Mouse (Mus musculus) megakaryocyte, embryonic 14.5 days (primary cell): ENCODE measurements at regions not wholly inside any gene's neighbourhood (a gene's known extent, or its start where the extent isn't known, plus 50 kb on each side); places are given as distances from the start of the nearest gene placed in this dataset.
A peak's percentile ranks its signal among the peaks of the same experiment; 100 is the strongest.

Experiments
- H3K27me3 ChIP-seq: replicated peaks from 2 replicates; pipeline ENCODE3; 2012; ENCODE audit warnings: inconsistent platforms
- H3K36me3 ChIP-seq: replicated peaks from 2 replicates; pipeline ENCODE3; 2012; ENCODE audit warnings: low read length, inconsistent platforms, mixed read lengths
- H3K4me1 ChIP-seq: 2 replicates; pipeline ENCODE4 v1.6.1; 2012; ENCODE audit warnings: inconsistent platforms
- H3K4me3 ChIP-seq: replicated peaks from 2 replicates; pipeline ENCODE3; 2012; ENCODE audit warnings: moderate library complexity, mild to moderate bottlenecking, inconsistent platforms
- H3K9me3 ChIP-seq: 2 replicates; pipeline ENCODE4 v1.6.1; 2012; ENCODE audit warnings: inconsistent platforms
- FLI1 ChIP-seq: IDR thresholded peaks from 2 replicates; pipeline ENCODE4 v1.6.1; 2012; ENCODE audit warnings: low read length, inconsistent platforms, mixed read lengths
- GATA1 ChIP-seq: IDR thresholded peaks from 3 replicates; pipeline ENCODE4 v1.6.1; 2012; ENCODE audit warnings: mixed read lengths, low read length, inconsistent platforms, borderline replicate concordance

- Histone ChIP-seq H3K9me3 (0 out of 2 replicates have a peak, but pooled peaks cover 3% of the 10 kb centered on the region), H3K27me3 (no peaks in the 10 kb centered on the region), H3K36me3 (no peaks in the 10 kb centered on the region), H3K4me3 (no peak overlapping the region), H3K4me1 (0 out of 2 replicates have a peak, but pooled peaks cover 3% of the 10 kb centered on the region)
- no peak for TF ChIP-seq FLI1
- no peak for TF ChIP-seq GATA1
These were observed 272.4 kb upstream of the Usp25 start for GRCm38 (mm10) chr16:76741141-76741540.

- Histone ChIP-seq H3K4me3 (no peak overlapping the region), H3K9me3 (no peaks in the 10 kb centered on the region), H3K27me3 (no peaks in the 10 kb centered on the region), H3K4me1 (no peaks in the 10 kb centered on the region), H3K36me3 (no peaks in the 10 kb centered on the region)
- TF ChIP-seq FLI1, result no peak
- TF ChIP-seq GATA1, result no peak
These were observed 287.5 kb upstream of the Usp25 start for GRCm38 (mm10) chr16:76725991-76726390.

GRCm38 (mm10) chr16:76725271-76725670, 288.2 kb upstream of the Usp25 start:
- no peaks in the 10 kb centered on the region for H3K4me1 ChIP-seq
- TF ChIP-seq FLI1 (no peak), GATA1 (no peak)
- no peak overlapping the region for H3K4me3 ChIP-seq
- no peaks in the 10 kb centered on the region for H3K9me3 ChIP-seq
- no peaks in the 10 kb centered on the region for H3K36me3 ChIP-seq
- H3K27me3 ChIP-seq, result no peaks in the 10 kb centered on the region

DNA sequence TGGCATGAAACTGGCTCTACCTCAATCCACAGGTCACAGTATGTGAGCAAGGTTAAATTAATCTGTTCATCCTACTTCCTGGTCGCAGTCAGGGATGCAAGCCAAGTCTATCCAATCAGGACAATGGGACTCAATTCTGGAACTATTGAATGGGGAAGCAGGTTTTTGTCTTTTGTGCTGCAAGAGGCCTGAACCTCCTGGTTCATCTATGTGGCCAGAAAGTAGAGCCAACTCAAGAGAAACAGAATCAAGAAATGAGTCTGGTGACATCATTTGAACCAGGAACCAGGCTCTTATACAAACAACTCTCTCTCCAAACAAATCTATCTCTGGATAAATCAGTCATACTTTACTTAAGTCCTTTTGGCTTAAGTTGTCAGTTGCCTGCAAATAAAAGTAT, 294.7 kb upstream of the Usp25 start:
- H3K9me3 ChIP-seq, result no peaks in the 10 kb centered on the region
- TF ChIP-seq GATA1 (no peak), FLI1 (no peak)
- H3K27me3 ChIP-seq, result no peaks in the 10 kb centered on the region
- H3K4me3 ChIP-seq, result no peak overlapping the region
- no peaks in the 10 kb centered on the region for H3K36me3 ChIP-seq
- no peaks in the 10 kb centered on the region for H3K4me1 ChIP-seq

GRCm38 (mm10) chr16:76718147-76718546, 295.4 kb upstream of the Usp25 start:
- H3K4me3 ChIP-seq, result no peak overlapping the region
- no peaks in the 10 kb centered on the region for H3K4me1 ChIP-seq
- H3K36me3 ChIP-seq, result no peaks in the 10 kb centered on the region
- no peaks in the 10 kb centered on the region for H3K27me3 ChIP-seq
- no peaks in the 10 kb centered on the region for H3K9me3 ChIP-seq
- TF ChIP-seq GATA1 (no peak), FLI1 (no peak)

DNA sequence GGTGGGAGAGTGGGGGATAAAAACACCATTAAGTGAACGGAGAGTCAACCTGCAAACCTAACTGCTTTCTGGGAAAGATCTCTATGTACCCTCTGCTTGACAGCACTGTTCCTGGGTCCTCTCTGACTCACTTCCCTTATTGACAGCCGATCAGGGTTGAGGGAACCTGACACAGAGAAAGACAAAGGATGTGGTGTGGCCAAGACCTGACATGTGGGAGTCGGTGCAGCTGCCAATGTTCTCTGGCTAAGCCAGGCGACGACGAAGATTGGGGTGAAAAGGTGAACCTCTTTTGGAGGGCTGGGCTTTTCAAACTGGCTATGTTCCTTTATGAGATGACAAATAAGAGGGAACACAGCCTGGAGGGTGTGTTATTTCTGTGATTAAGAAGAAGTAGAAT, 318.6 kb upstream of the Usp25 start:
- TF ChIP-seq GATA1, result no peak
- TF ChIP-seq FLI1, result no peak
- H3K27me3 ChIP-seq, result no peaks in the 10 kb centered on the region
- no peaks in the 10 kb centered on the region for H3K36me3 ChIP-seq
- H3K4me3 ChIP-seq, result no peak overlapping the region
- no peaks in the 10 kb centered on the region for H3K9me3 ChIP-seq
- H3K4me1 ChIP-seq, result no peaks in the 10 kb centered on the region

DNA sequence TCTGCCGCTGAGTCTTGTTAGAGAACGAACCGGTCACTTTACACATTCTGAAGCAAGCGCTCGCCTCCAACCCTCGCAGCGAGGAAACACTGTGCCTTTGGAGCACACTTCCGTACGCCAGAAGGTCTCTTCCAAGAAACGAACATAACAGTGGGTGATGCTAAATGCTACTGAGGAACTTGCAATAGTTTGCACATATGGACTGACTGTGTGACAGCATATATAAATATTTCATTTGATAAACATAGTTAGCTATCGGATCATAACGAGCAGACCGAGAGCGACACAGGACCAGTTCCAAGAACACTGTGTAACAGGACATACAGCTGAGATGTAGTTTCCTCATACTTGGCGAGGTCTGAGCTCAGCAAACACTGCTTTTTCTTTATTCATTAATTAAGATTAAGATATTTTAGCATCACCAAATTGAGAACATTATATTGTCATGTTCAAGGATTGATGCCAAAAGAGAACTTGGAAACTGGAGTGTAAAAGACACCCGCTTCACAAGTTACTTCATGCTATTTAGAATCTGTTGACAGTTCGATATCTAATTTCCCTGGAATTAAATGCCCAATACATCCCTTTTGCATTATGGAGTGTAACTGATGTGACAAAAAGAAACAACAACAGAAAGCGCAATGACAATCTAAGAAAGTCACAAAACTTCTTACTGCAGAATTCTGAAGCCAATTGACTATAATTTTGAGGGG, 314.3 kb upstream of the Nrip1 start:
- Histone ChIP-seq H3K4me1 (no peaks in the 10 kb centered on the region), H3K27me3 (no peaks in the 10 kb centered on the region), H3K36me3 (no peaks in the 10 kb centered on the region), H3K4me3 (no peak overlapping the region), H3K9me3 (no peaks in the 10 kb centered on the region)
- TF ChIP-seq GATA1, result no peak
- no peak for TF ChIP-seq FLI1

DNA sequence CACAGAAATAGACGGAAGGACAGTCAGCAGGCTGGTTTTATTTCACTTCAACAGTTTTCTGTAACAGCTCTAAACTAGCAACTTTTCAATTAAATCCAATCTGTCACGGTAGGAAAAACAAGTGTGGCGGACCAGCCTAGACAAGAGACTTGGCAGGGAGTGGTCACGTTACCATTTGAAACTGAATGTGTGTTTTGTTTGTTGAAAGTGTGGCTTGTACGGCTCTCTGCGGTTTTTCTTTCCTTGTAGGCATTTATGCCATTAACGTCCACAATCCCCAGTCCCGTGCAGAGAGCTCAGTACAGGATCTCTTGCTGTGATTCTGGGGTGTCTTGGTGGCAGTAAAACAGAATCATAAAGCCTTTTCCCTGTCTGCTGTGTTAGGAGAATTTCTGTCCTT, 311.9 kb upstream of the Nrip1 start:
- Histone ChIP-seq H3K4me1 (peaks cover under 1% of the 10 kb centered on the region; the same call in 1 of the 2 replicates), H3K36me3 (no peaks in the 10 kb centered on the region), H3K27me3 (no peaks in the 10 kb centered on the region), H3K4me3 (no peak overlapping the region), H3K9me3 (no peaks in the 10 kb centered on the region)
- no peak for TF ChIP-seq GATA1
- no peak for TF ChIP-seq FLI1

DNA sequence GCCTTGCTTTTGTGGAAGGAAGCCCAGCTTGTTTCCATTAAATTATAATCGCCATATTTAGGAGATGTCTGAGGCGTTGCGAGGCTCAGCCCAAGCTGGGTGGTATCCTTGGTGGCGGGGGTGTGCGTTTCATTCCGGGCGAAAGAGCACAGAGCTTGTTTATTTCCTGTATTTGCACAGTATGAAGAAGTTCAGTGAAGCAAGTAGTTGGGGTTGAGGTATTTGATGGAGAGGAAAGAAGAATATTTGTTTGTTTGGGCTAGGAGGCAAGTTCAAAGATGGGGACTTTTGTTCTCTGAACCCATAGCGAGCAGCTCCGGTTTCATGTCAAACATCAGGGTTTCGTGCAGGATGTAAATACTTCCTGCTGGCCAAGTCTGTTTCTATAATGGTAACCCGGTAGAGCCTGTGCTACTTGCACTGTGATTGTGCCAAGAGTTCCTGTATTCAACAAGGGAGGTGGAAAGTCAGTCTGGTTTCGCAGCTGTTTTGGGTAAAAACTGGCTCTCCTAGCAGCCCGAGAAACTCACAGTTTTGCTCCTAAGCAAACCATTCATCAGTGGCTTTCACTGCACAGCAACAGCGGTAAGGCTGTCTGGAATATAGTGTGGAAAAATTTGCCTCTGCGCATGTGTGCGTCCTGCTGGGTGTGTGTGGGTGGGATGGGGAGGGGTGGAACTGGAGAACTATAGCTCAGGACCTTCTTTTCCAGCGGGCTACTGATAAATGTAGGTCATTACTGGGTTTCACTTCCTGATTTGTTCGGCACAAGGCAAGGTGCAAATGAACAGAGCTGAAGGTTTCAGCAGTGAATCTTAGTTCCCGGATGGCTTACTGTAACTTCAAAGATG, 306.7 kb upstream of the Nrip1 start:
- H3K9me3 ChIP-seq, result 0 out of 2 replicates have a peak, but pooled peaks cover 8% of the 10 kb centered on the region
- H3K4me1 ChIP-seq, result peaks cover 9% of the 10 kb centered on the region
- H3K4me3 ChIP-seq, result peak overlapping the region; percentile 79
- no peaks in the 10 kb centered on the region for H3K36me3 ChIP-seq
- no peak for TF ChIP-seq GATA1
- TF ChIP-seq FLI1, result no peak
- no peaks in the 10 kb centered on the region for H3K27me3 ChIP-seq

- TF ChIP-seq FLI1 (no peak), GATA1 (no peak)
- no peaks in the 10 kb centered on the region for H3K36me3 ChIP-seq
- 0 out of 2 replicates have a peak, but pooled peaks cover 8% of the 10 kb centered on the region for H3K9me3 ChIP-seq
- no peaks in the 10 kb centered on the region for H3K27me3 ChIP-seq
- H3K4me1 ChIP-seq, result peaks cover 9% of the 10 kb centered on the region
- no peak overlapping the region for H3K4me3 ChIP-seq
These were observed 305.3 kb upstream of the Nrip1 start for GRCm38 (mm10) chr16:76678885-76679284.
